Mouse (Mus musculus) thymus, adult 2 months (tissue): ENCODE measurements around the gene Ap2m1. TPM values are rescaled to one million over a fixed set of nuclear protein-coding genes. Genes with fewer than 3 reads are reported as not detected.

ENCODE experiments used
- DNase-seq: peaks from one replicate; pipeline ENCODE4 v3.0.0; 2021
- H3K27ac ChIP-seq: fragments of 200-500 bp; 2 replicates; pipeline ENCODE4 v1.5.1; 2012; ENCODE audit warnings: low read length, control low read depth; ENCODE audit not compliant: control insufficient read depth, insufficient read depth
- H3K27me3 ChIP-seq: fragments of 200-500 bp; 2 replicates; pipeline ENCODE4 v1.6.1; 2012; ENCODE audit warnings: mild to moderate bottlenecking, low read length, moderate library complexity, mixed read lengths; ENCODE audit not compliant: control insufficient read depth, insufficient read depth
- H3K36me3 ChIP-seq: fragments of 200-500 bp; 2 replicates; pipeline ENCODE4 v1.6.1; 2012; ENCODE audit warnings: mild to moderate bottlenecking, low read length, moderate library complexity; ENCODE audit not compliant: control insufficient read depth, insufficient read depth
- H3K4me1 ChIP-seq: fragments of 200-500 bp; replicated peaks from 2 replicates; pipeline ENCODE4 v1.6.1; 2012; ENCODE audit warnings: low read length; ENCODE audit not compliant: control insufficient read depth, insufficient read depth
- H3K4me3 ChIP-seq: fragments of 200-500 bp; 2 replicates; pipeline ENCODE4 v1.5.1; 2012; ENCODE audit warnings: mild to moderate bottlenecking, low read length, control low read depth, moderate library complexity; ENCODE audit not compliant: control insufficient read depth, insufficient read depth
- CTCF ChIP-seq: fragments of 200-500 bp; IDR thresholded peaks from 2 replicates; pipeline ENCODE4 v1.5.1; 2012; ENCODE audit warnings: mild to moderate bottlenecking, control low read depth, low read length, moderate library complexity, borderline replicate concordance; ENCODE audit not compliant: control insufficient read depth, poor library complexity, insufficient read depth; ENCODE audit errors: extremely low read depth
- POLR2A ChIP-seq: fragments of 200-500 bp; IDR thresholded peaks from 2 replicates; pipeline ENCODE4 v1.6.1; 2012; ENCODE audit warnings: mild to moderate bottlenecking, low read length, control low read depth, moderate library complexity; ENCODE audit not compliant: control insufficient read depth, poor library complexity, insufficient read depth; ENCODE audit errors: extremely low read depth
- WGBS: fragments of 180-500 bp; shearing (Covaris S2); methylation state at CpG from one replicate; pipeline ENCODE4 v1.1.7; 2018; 5-methylcytosine and 5-hydroxymethylcytosine counted together
- polyA plus RNA-seq: library from polyadenylated mRNA; depleted of rRNA; stranded (reverse); fragments of >200 nt; gene quantifications from 2 replicates; pipeline ENCODE4 v1.2.3, GENCODE M21; 2012

Ap2m1 gene
- polyA plus RNA-seq, 1 experiment: 578 TPM

- no peak for DNase-seq
- Histone ChIP-seq H3K4me1 (no peaks in the 10 kb centered on the region), H3K27ac (no peak overlapping the region), H3K4me3 (no peak overlapping the region), H3K36me3 (peaks cover 29% of the 10 kb centered on the region), H3K27me3 (no peaks in the 10 kb centered on the region)
- no peak for TF ChIP-seq POLR2A
- no peak for TF ChIP-seq CTCF
- 100% methylated on average over 1 of the region's 1 CpGs for WGBS
Measured at GRCm38 (mm10) chr16:20529375-20529774, 5.9 kb upstream of the Ap2m1 start.

- TF ChIP-seq CTCF (no peak), POLR2A (no peak)
- no peak for DNase-seq
- H3K27ac ChIP-seq: no peak overlapping the region
- no peaks in the 10 kb centered on the region for H3K27me3 ChIP-seq
- WGBS: 97% methylated on average over 20 of the region's 20 CpGs
- H3K4me3 ChIP-seq: no peak overlapping the region
- peaks cover 22% of the 10 kb centered on the region for H3K36me3 ChIP-seq
- peaks cover 2% of the 10 kb centered on the region for H3K4me1 ChIP-seq
Measured at GRCm38 (mm10) chr16:20530941-20531340, 4.3 kb upstream of the Ap2m1 start.

- TF ChIP-seq CTCF (no peak), POLR2A (no peak)
- Histone ChIP-seq H3K4me3 (no peak overlapping the region), H3K4me1 (peaks cover 18% of the 10 kb centered on the region), H3K36me3 (peaks cover 21% of the 10 kb centered on the region), H3K27ac (no peak overlapping the region), H3K27me3 (no peaks in the 10 kb centered on the region)
- no peak for DNase-seq
- 34% methylated on average over 10 of the region's 10 CpGs for WGBS
Measured at GRCm38 (mm10) chr16:20534617-20535295, 522 bp upstream of the Ap2m1 start.

GRCm38 (mm10) chr16:20536081-20536665 is 895 bp downstream of the Ap2m1 start:
- TF ChIP-seq CTCF (no peak), POLR2A (no peak)
- H3K36me3 ChIP-seq: peaks cover 29% of the 10 kb centered on the region
- peaks cover 18% of the 10 kb centered on the region for H3K4me1 ChIP-seq

GRCm38 (mm10) chr16:20537071-20537471 is 1.8 kb downstream of the Ap2m1 start:
- peaks cover 33% of the 10 kb centered on the region for H3K36me3 ChIP-seq
- WGBS: 79% methylated on average over 5 of the region's 5 CpGs
- H3K27me3 ChIP-seq: no peaks in the 10 kb centered on the region
- TF ChIP-seq POLR2A: no peak
- no peak for DNase-seq
- no peak overlapping the region for H3K4me3 ChIP-seq
- no peak overlapping the region for H3K27ac ChIP-seq
- H3K4me1 ChIP-seq: peaks cover 18% of the 10 kb centered on the region

More at GRCm38 (mm10) chr16:20536081-20536665, 895 bp downstream of the Ap2m1 start:
- H3K27me3 ChIP-seq: no peaks in the 10 kb centered on the region
- peak overlapping the region; percentile 77 for H3K4me3 ChIP-seq
- 39% methylated on average over 9 of the region's 9 CpGs for WGBS
- no peak for DNase-seq
- no peak overlapping the region for H3K27ac ChIP-seq

GRCm38 (mm10) chr16:20537601-20538320 is 2.5 kb downstream of the Ap2m1 start:
- no peaks in the 10 kb centered on the region for H3K27me3 ChIP-seq

More at GRCm38 (mm10) chr16:20537601-20538320, 2.5 kb downstream of the Ap2m1 start:
- Histone ChIP-seq H3K27ac (no peak overlapping the region), H3K36me3 (peaks cover 40% of the 10 kb centered on the region), H3K4me3 (no peak overlapping the region), H3K4me1 (peaks cover 18% of the 10 kb centered on the region)
- no peak for DNase-seq
- TF ChIP-seq CTCF: no peak
- TF ChIP-seq POLR2A: no peak
- 82% methylated on average over 6 of the region's 6 CpGs for WGBS
